Mouse (Mus musculus) liver, embryonic 13.5 days (tissue): ENCODE results near the gene Adprhl1. TPM values are rescaled to one million over a fixed set of nuclear protein-coding genes. Genes with fewer than 3 reads are reported as not detected.
A peak's percentile ranks its signal among the peaks of the same experiment; 100 is the strongest.

ENCODE experiments used
- ATAC-seq: fragments of 200-750 bp; cut with Nextera tagmentation; 2 replicates; pipeline ENCODE4 v1.8.0; 2017; ENCODE audit warnings: low read depth, mild to moderate bottlenecking, moderate number of reproducible peaks, moderate library complexity
- DNase-seq: peaks from one replicate; pipeline ENCODE4 v3.0.0; 2022
- H3K27ac ChIP-seq: fragments of 300-500 bp; sonication (generic); 2 replicates; pipeline ENCODE4 v1.5.1; 2015; ENCODE audit warnings: moderate library complexity, mild to moderate bottlenecking, inconsistent platforms
- H3K27me3 ChIP-seq: fragments of 300-500 bp; sonication (generic); 2 replicates; pipeline ENCODE4 v1.6.1; 2015; ENCODE audit warnings: mild to moderate bottlenecking, inconsistent platforms
- H3K36me3 ChIP-seq: fragments of 300-500 bp; sonication (generic); 2 replicates; pipeline ENCODE4 v1.6.1; 2015; ENCODE audit warnings: mild to moderate bottlenecking, inconsistent platforms
- H3K4me1 ChIP-seq: fragments of 300-500 bp; sonication (generic); replicated peaks from 2 replicates; pipeline ENCODE4 v1.6.1; 2015; ENCODE audit warnings: inconsistent platforms
- H3K4me2 ChIP-seq: fragments of 300-500 bp; sonication (generic); 2 replicates; pipeline ENCODE4 v1.6.1; 2015; ENCODE audit warnings: inconsistent platforms, mild to moderate bottlenecking, moderate library complexity
- H3K4me3 ChIP-seq: fragments of 300-500 bp; sonication (generic); replicated peaks from 2 replicates; pipeline ENCODE4 v1.5.1; 2015; ENCODE audit warnings: mild to moderate bottlenecking, inconsistent platforms
- H3K9ac ChIP-seq: fragments of 300-500 bp; sonication (generic); 2 replicates; pipeline ENCODE4 v1.6.1; 2015; ENCODE audit warnings: mild to moderate bottlenecking, inconsistent platforms
- H3K9me3 ChIP-seq: fragments of 300-500 bp; sonication (generic); replicated peaks from 2 replicates; pipeline ENCODE4 v1.6.1; 2016; ENCODE audit warnings: inconsistent platforms
- WGBS: fragments of 180-500 bp; shearing (Covaris S2); methylation state at CpG from one replicate; pipeline ENCODE4 v1.1.7; 2015; ENCODE audit not compliant: insufficient replicate concordance; 5-methylcytosine and 5-hydroxymethylcytosine counted together
- polyA plus RNA-seq: library from polyadenylated mRNA; unstranded; fragments of >200 nt; fragmentation: Nextera tagmentation; extraction: Ambion mirVana; gene quantifications from 2 replicates; pipeline ENCODE4 v1.2.1, GENCODE M21; 2015

Adprhl1 gene
- polyA plus RNA-seq, 1 experiment from 2014 or later: 0.07 TPM

GRCm38 (mm10) chr8:13228923-13229610 lies 24.9 kb downstream of the Adprhl1 start:
- Histone ChIP-seq H3K4me2 (no peak overlapping the region), H3K9ac (no peak overlapping the region), H3K36me3 (no peaks in the 10 kb centered on the region), H3K27me3 (peaks cover 33% of the 10 kb centered on the region), H3K9me3 (no peaks in the 10 kb centered on the region), H3K27ac (no peak overlapping the region), H3K4me1 (no peaks in the 10 kb centered on the region), H3K4me3 (no peak overlapping the region)
- DNase-seq (no peak), ATAC-seq (no peak)
- 32% methylated on average over 9 of the region's 9 CpGs for WGBS

DNA sequence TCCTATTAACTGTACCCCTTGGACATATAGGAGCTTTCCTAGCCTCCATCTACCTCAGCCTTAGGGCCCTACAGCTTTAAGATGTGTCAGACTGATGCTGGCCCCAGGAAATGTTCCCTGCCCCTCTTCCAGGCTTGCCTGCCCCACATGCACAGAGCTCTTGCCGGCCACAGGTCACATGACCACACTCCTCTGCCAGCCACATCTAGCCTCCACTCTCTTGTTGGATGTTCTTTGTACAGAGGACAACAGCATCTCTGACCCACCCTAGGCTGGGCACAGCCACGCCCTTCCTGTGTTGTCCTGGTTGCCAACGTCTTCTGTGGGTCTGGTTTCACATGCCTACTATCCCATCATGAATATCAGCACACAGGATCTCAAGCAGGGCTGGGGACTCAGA lies 26.8 kb downstream of the Adprhl1 start:
- ATAC-seq (no peak), DNase-seq (no peak)
- peaks cover 29% of the 10 kb centered on the region for H3K27me3 ChIP-seq
- no peak overlapping the region for H3K4me3 ChIP-seq
- no peaks in the 10 kb centered on the region for H3K36me3 ChIP-seq
- H3K4me1 ChIP-seq: no peaks in the 10 kb centered on the region
- no peak overlapping the region for H3K4me2 ChIP-seq
- 29% methylated on average over 3 of the region's 3 CpGs for WGBS
- H3K27ac ChIP-seq: no peak overlapping the region
- no peaks in the 10 kb centered on the region for H3K9me3 ChIP-seq
- H3K9ac ChIP-seq: no peak overlapping the region

GRCm38 (mm10) chr8:13226288-13226687 lies 27.7 kb downstream of the Adprhl1 start:
- no peak overlapping the region for H3K4me2 ChIP-seq
- no peaks in the 10 kb centered on the region for H3K9me3 ChIP-seq
- no peak for ATAC-seq
- H3K4me1 ChIP-seq: no peaks in the 10 kb centered on the region
- WGBS: 64% methylated on average over 6 of the region's 6 CpGs
- H3K4me3 ChIP-seq: no peak overlapping the region
- H3K36me3 ChIP-seq: no peaks in the 10 kb centered on the region
- no peak for DNase-seq
- peaks cover 29% of the 10 kb centered on the region for H3K27me3 ChIP-seq
- H3K9ac ChIP-seq: no peak overlapping the region
- no peak overlapping the region for H3K27ac ChIP-seq

GRCm38 (mm10) chr8:13224426-13224825 lies 29.5 kb downstream of the Adprhl1 start:
- ATAC-seq (no peak), DNase-seq (no peak)
- no peak overlapping the region for H3K9ac ChIP-seq
- no peaks in the 10 kb centered on the region for H3K4me1 ChIP-seq
- WGBS: 63% methylated on average over 9 of the region's 9 CpGs
- H3K9me3 ChIP-seq: no peaks in the 10 kb centered on the region
- no peaks in the 10 kb centered on the region for H3K36me3 ChIP-seq
- H3K4me3 ChIP-seq: no peak overlapping the region
- no peak overlapping the region for H3K27ac ChIP-seq
- peaks cover 25% of the 10 kb centered on the region for H3K27me3 ChIP-seq
- no peak overlapping the region for H3K4me2 ChIP-seq

GRCm38 (mm10) chr8:13218441-13218840 lies 35.5 kb downstream of the Adprhl1 start:
- no peak overlapping the region for H3K9ac ChIP-seq
- H3K36me3 ChIP-seq: no peaks in the 10 kb centered on the region
- 65% methylated on average over 4 of the region's 4 CpGs for WGBS
- H3K27ac ChIP-seq: no peak overlapping the region
- ATAC-seq (no peak), DNase-seq (no peak)
- no peaks in the 10 kb centered on the region; the same call in 1 of the 2 replicates for H3K27me3 ChIP-seq
- no peak overlapping the region for H3K4me3 ChIP-seq
- no peaks in the 10 kb centered on the region for H3K9me3 ChIP-seq
- H3K4me2 ChIP-seq: no peak overlapping the region
- peaks cover 10% of the 10 kb centered on the region for H3K4me1 ChIP-seq

DNA sequence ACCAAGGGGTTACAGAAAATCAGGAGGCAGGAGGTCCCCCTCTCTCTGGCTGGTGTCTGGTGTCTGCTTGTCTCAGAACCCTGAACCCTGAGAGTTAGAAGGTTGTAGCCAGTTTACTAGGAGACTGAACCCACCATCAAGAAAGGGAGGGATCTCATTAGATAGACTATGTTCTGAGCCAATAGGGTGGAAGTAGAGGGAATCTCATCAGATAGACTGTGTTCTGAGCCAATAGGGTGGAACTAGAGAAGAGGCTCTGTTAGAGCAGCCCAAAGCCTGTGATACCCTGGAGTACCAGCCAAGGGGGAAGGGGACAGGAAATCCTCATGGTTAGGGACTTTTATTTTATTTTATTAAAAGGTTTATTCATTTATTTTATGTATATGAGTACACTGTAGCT lies 36.0 kb downstream of the Adprhl1 start:
- ATAC-seq (no peak), DNase-seq (no peak)
- no peaks in the 10 kb centered on the region for H3K9me3 ChIP-seq
- no peak overlapping the region for H3K4me2 ChIP-seq
- no peak overlapping the region for H3K4me3 ChIP-seq
- H3K27me3 ChIP-seq: no peaks in the 10 kb centered on the region
- no peaks in the 10 kb centered on the region for H3K36me3 ChIP-seq
- no peak overlapping the region for H3K27ac ChIP-seq
- H3K9ac ChIP-seq: no peak overlapping the region
- H3K4me1 ChIP-seq: peaks cover 15% of the 10 kb centered on the region

DNA sequence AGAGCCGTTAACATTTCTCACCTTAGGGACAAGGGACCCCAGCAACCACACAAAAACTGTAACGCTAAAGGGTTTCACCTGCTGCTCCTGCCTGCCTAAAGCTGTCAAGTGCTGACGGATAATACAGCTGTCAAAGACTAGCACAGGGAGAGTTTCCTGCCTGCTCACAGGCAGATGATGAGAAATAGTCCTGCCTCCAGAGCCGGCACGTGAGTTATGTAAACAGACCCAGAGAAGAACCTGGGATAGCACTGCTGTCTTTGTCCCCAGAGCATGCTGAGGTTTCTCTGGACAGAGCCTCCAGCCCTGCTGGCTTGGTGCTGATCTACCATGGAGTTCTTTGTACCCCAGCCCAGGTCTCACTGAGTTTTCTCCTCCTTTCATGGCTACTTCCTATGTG lies 36.9 kb downstream of the Adprhl1 start:
- Histone ChIP-seq H3K4me2 (no peak overlapping the region), H3K4me1 (peaks cover 15% of the 10 kb centered on the region), H3K9me3 (no peaks in the 10 kb centered on the region), H3K27me3 (no peaks in the 10 kb centered on the region), H3K9ac (no peak overlapping the region), H3K4me3 (no peak overlapping the region), H3K36me3 (no peaks in the 10 kb centered on the region), H3K27ac (no peak overlapping the region)
- 48% methylated on average over 5 of the region's 5 CpGs for WGBS
- no peak for ATAC-seq
- DNase-seq: no peak

- WGBS: 65% methylated on average over 8 of the region's 8 CpGs
- no peak for ATAC-seq
Measured at GRCm38 (mm10) chr8:13216386-13216785, 37.6 kb downstream of the Adprhl1 start.

DNA sequence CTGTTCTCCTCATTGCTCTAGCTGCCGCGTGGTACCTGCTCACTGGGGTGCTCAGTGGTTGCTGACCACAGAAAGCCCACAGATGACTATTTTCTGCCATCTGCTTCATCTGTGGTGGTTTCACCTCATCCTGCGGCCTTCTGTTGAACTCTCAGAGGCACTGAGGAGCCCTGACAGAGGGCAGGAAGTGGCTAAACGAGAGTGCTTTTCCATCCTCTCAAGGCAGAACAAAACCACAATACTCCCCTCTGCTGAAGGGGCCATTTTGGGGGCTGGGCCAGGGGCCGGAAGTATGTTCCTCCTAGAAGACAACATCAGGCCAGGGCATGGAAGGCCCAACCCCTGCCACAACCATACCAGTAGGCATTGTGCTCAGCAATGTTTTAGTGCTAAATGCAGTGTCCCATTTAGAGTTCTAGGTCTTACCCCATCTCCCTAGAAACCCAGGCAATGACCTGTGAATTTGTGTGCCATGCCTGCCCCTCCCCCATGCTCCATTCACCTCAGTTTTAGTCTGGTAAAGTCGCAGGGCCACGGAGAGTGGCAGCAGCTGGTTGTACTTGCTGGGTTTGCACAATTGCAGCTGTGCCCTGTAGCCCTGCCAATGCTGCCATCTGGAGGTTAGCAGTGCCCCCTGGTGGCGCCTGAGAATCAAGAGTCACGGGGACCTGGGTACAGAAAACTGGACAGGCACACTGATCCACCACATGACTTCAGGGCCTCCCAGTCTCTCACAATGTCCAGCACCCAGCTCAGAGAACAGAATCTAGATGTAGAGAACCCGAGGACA lies 40.3 kb downstream of the Adprhl1 start:
- H3K9ac ChIP-seq: peak overlapping the region; percentile 18; the same call in 1 of the 2 replicates
- peak overlapping the region; percentile 51; the same call in 1 of the 2 replicates for H3K27ac ChIP-seq
- H3K27me3 ChIP-seq: no peaks in the 10 kb centered on the region
- H3K9me3 ChIP-seq: no peaks in the 10 kb centered on the region
- H3K4me1 ChIP-seq: peaks cover 42% of the 10 kb centered on the region
- ATAC-seq (peak; percentile 66), DNase-seq (peak; percentile 78)
- H3K36me3 ChIP-seq: no peaks in the 10 kb centered on the region
- H3K4me2 ChIP-seq: peak overlapping the region; percentile 33
- WGBS: 6% methylated on average over 10 of the region's 10 CpGs
- no peak overlapping the region for H3K4me3 ChIP-seq

More at GRCm38 (mm10) chr8:13216386-13216785, 37.6 kb downstream of the Adprhl1 start:
- Histone ChIP-seq H3K9me3 (no peaks in the 10 kb centered on the region), H3K4me3 (no peak overlapping the region), H3K27me3 (no peaks in the 10 kb centered on the region), H3K4me1 (peaks cover 16% of the 10 kb centered on the region), H3K9ac (no peak overlapping the region), H3K36me3 (no peaks in the 10 kb centered on the region), H3K4me2 (no peak overlapping the region), H3K27ac (no peak overlapping the region)
- no peak for DNase-seq

DNA sequence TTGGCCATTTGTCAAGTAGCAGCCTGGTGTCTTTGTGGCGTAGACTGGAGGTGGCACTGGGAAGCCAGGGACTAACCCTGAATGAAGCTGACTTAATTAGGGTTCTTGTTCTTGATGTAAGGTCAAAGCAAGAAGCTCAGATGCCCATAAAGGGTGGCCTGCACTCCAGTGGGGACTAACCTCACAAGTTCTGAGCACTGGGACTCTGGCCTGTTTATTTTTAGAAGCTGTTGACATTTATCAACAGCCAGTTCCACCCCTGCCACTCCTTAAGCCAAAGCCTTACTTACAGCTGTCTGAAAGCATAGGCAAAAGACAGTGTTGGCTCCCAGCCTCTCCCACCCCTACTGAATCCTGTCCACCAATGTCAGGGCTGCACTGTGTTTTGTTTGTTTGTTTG lies 44.2 kb downstream of the Adprhl1 start:
- DNase-seq: no peak
- no peak for ATAC-seq
- peak overlapping the region; percentile 12 for H3K9ac ChIP-seq
- no peaks in the 10 kb centered on the region for H3K36me3 ChIP-seq
- no peak overlapping the region for H3K4me3 ChIP-seq
- peak overlapping the region; percentile 44; the same call in 1 of the 2 replicates for H3K4me2 ChIP-seq
- peak overlapping the region; percentile 90 for H3K27ac ChIP-seq
- WGBS: 90% methylated on average over 1 of the region's 1 CpGs
- H3K9me3 ChIP-seq: no peaks in the 10 kb centered on the region
- H3K4me1 ChIP-seq: peaks cover 81% of the 10 kb centered on the region
- no peaks in the 10 kb centered on the region for H3K27me3 ChIP-seq

GRCm38 (mm10) chr8:13208627-13209355 lies 45.2 kb downstream of the Adprhl1 start:
- H3K36me3 ChIP-seq: peaks cover 5% of the 10 kb centered on the region; the same call in 1 of the 2 replicates
- ATAC-seq (peak; percentile 73), DNase-seq (peak; percentile 59)
- H3K9me3 ChIP-seq: no peaks in the 10 kb centered on the region
- WGBS: 37% methylated on average over 6 of the region's 6 CpGs
- peak overlapping the region; percentile 90 for H3K27ac ChIP-seq
- H3K4me2 ChIP-seq: peak overlapping the region; percentile 44
- H3K4me3 ChIP-seq: no peak overlapping the region
- no peaks in the 10 kb centered on the region for H3K27me3 ChIP-seq
- peak overlapping the region; percentile 12; the same call in 1 of the 2 replicates for H3K9ac ChIP-seq
- H3K4me1 ChIP-seq: peaks cover 84% of the 10 kb centered on the region
